Mouse (Mus musculus) liver, embryonic 11.5 days (tissue): Measurements from ENCODE around the gene Ociad2. TPM values are rescaled to one million over a fixed set of nuclear protein-coding genes. Genes with fewer than 3 reads are reported as not detected.

Source experiments
- ATAC-seq: fragments of 200-750 bp; cut with Nextera tagmentation; replicated peaks from 2 replicates; pipeline ENCODE4 v1.8.0; 2017; ENCODE audit warnings: moderate number of reproducible peaks, mild to moderate bottlenecking, moderate TSS enrichment, moderate library complexity; ENCODE audit not compliant: low FRiP score
- DNase-seq: peaks from one replicate; pipeline ENCODE4 v3.0.0-alpha.2; 2017; ENCODE audit warnings: low spot score
- H3K27ac ChIP-seq: fragments of 300-500 bp; sonication (generic); 2 replicates; pipeline ENCODE4 v1.5.1; 2014; ENCODE audit warnings: mild to moderate bottlenecking, low read depth, low read length, control low read depth
- H3K27me3 ChIP-seq: fragments of 300-500 bp; sonication (generic); replicated peaks from 2 replicates; pipeline ENCODE4 v1.6.1; 2014; ENCODE audit warnings: low read length, mixed read lengths; ENCODE audit not compliant: control insufficient read depth, insufficient read depth
- H3K36me3 ChIP-seq: fragments of 300-500 bp; sonication (generic); 2 replicates; pipeline ENCODE4 v1.6.1; 2014; ENCODE audit warnings: mild to moderate bottlenecking, low read length, moderate library complexity, mixed read lengths; ENCODE audit not compliant: control insufficient read depth, insufficient read depth
- H3K4me1 ChIP-seq: fragments of 300-500 bp; sonication (generic); replicated peaks from 2 replicates; pipeline ENCODE4 v1.6.1; 2014; ENCODE audit warnings: low read length, mixed read lengths; ENCODE audit not compliant: control insufficient read depth, insufficient read depth
- H3K4me2 ChIP-seq: fragments of 300-500 bp; sonication (generic); 2 replicates; pipeline ENCODE4 v1.6.1; 2014; ENCODE audit warnings: mild to moderate bottlenecking, control low read depth, moderate library complexity
- H3K4me3 ChIP-seq: fragments of 300-500 bp; sonication (generic); 2 replicates; pipeline ENCODE4 v1.5.1; 2014; ENCODE audit warnings: low read depth, low read length, control low read depth
- H3K9ac ChIP-seq: fragments of 300-500 bp; sonication (generic); 2 replicates; pipeline ENCODE4 v1.6.1; 2014; ENCODE audit warnings: low read depth, low read length, control low read depth
- H3K9me3 ChIP-seq: fragments of 300-500 bp; sonication (generic); 2 replicates; pipeline ENCODE4 v1.6.1; 2016; ENCODE audit warnings: low read length, inconsistent platforms, mixed read lengths; ENCODE audit not compliant: control insufficient read depth
- WGBS: fragments of 180-500 bp; shearing (Covaris S2); extraction: QIAGEN DNeasy Blood & Tissue Kit; methylation state at CpG from one replicate; pipeline ENCODE4 v1.1.7; 2014; 5-methylcytosine and 5-hydroxymethylcytosine counted together
- polyA plus RNA-seq: library from polyadenylated mRNA; unstranded; fragments of >200 nt; fragmentation: Nextera tagmentation; extraction: Ambion mirVana; gene quantifications from 2 replicates; pipeline ENCODE4 v1.2.1, GENCODE M21; 2014

Gene Ociad2
- polyA plus RNA-seq, result 5.1 and 7.0 TPM in 2 replicates

- Histone ChIP-seq H3K4me3 (no peak within 1 kb of the TSS), H3K9ac (no peak within 1 kb of the TSS), H3K36me3 (no peaks in the 10 kb centered on the region), H3K27me3 (no peaks in the 10 kb centered on the region; the same call in 1 of the 2 replicates), H3K9me3 (no peaks in the 10 kb centered on the region), H3K27ac (no peak within 1 kb of the TSS), H3K4me1 (0 out of 2 replicates have a peak, but pooled peaks cover 2% of the 10 kb centered on the region), H3K4me2 (no peak within 1 kb of the TSS)
- WGBS, result 79% methylated on average over 8 of the region's 8 CpGs
- no peak for DNase-seq
- ATAC-seq, result no peak
These were observed at the start of gene Ociad2 for GRCm38 (mm10) chr5:73340723-73341235. TSS of gene Ociad2 (minus strand) at chr5:73341028.

GRCm38 (mm10) chr5:73383647-73383970, 42.8 kb upstream of the Ociad2 start:
- Histone ChIP-seq H3K4me3 (no peak overlapping the region), H3K9ac (no peak overlapping the region), H3K9me3 (no peaks in the 10 kb centered on the region), H3K36me3 (no peaks in the 10 kb centered on the region), H3K4me2 (no peak overlapping the region), H3K27me3 (peaks cover 5% of the 10 kb centered on the region; the same call in 1 of the 2 replicates), H3K4me1 (no peaks in the 10 kb centered on the region), H3K27ac (no peak overlapping the region)
- ATAC-seq, result no peak
- no peak for DNase-seq
- 76% methylated on average over 4 of the region's 4 CpGs for WGBS

DNA sequence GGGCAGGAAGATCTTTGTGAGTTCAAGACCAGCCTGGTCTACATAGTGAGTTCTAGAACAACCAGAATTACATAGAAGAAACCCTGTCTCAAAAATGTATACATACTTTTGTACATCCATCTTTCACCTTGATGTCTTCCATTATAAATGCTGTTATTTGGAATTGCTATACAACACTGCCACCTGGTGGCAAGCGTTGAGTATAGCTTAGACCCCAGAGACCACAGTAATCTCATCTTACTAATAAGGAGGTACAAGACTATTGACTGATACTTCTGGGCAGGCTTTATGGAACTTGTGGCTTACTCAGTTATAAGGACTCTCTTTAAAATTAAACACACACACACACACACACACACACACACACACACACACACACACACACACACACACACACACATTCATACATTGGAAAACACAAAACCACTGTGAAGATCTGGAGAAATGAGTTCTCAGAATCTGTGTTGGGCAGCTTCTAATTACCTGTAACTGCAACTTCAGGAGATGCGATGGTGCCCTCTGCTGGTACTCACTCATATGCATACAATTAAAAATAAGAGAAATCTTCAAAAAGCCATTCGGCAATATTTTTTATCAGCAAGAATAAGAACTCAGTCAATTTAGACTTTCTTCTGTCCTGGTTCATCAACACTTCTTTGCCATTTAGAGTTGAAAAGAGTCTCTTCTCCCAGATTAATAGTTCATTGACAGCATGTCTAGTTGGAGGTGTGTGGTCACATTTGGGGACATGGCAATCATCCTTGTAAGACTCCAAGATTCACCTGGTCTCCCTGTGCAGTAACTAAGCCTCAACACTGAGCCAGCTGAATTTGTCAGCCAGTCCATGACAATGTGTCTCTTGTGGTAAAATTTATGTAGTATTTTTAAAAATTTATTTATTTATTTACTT, 42.2 kb upstream of the Ociad2 start:
- WGBS, result 27% methylated on average over 3 of the region's 3 CpGs
- no peak overlapping the region for H3K27ac ChIP-seq
- no peak for DNase-seq
- H3K27me3 ChIP-seq, result peaks cover 5% of the 10 kb centered on the region; the same call in 1 of the 2 replicates
- no peak overlapping the region for H3K4me2 ChIP-seq
- no peak overlapping the region for H3K9ac ChIP-seq
- H3K4me3 ChIP-seq, result no peak overlapping the region
- no peaks in the 10 kb centered on the region for H3K9me3 ChIP-seq
- no peaks in the 10 kb centered on the region for H3K36me3 ChIP-seq
- no peaks in the 10 kb centered on the region for H3K4me1 ChIP-seq
- no peak for ATAC-seq

DNA sequence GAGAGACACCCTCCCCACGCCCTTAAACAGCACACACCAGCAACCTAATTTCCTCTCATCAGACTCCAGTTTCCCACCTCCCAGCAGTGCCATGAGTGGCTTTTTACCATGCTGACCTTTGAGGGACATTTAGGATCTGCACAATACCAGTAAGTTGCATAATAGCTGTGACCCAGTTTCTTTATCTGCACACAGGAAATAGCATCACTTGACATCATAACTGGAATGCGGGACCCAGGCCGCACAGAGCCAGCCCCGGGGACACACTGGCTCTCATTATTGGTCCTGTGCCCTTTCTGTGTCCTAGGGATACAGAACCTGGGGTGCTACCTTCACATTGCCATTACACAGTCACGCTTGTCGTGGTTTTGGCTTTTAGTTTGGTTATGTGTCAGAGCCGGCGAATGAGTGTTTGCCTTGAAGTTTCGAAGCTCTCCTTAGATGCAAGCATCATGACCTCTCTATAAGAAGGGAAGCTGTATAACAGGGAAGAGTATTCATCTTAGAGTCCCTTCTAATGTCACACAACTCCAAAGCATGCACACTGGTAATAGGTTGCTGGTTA, 41.2 kb upstream of the Ociad2 start:
- WGBS, result 80% methylated on average over 9 of the region's 9 CpGs
- H3K4me2 ChIP-seq, result no peak overlapping the region
- H3K9me3 ChIP-seq, result no peaks in the 10 kb centered on the region
- H3K9ac ChIP-seq, result no peak overlapping the region
- no peak overlapping the region for H3K4me3 ChIP-seq
- H3K4me1 ChIP-seq, result no peaks in the 10 kb centered on the region
- ATAC-seq (no peak), DNase-seq (no peak)
- H3K27ac ChIP-seq, result no peak overlapping the region
- H3K27me3 ChIP-seq, result peaks cover 5% of the 10 kb centered on the region; the same call in 1 of the 2 replicates
- H3K36me3 ChIP-seq, result no peaks in the 10 kb centered on the region

- ATAC-seq (no peak), DNase-seq (no peak)
- peaks cover 5% of the 10 kb centered on the region; the same call in 1 of the 2 replicates for H3K27me3 ChIP-seq
- H3K9me3 ChIP-seq, result no peaks in the 10 kb centered on the region
- no peak overlapping the region for H3K4me3 ChIP-seq
- 74% methylated on average over 7 of the region's 7 CpGs for WGBS
- H3K27ac ChIP-seq, result no peak overlapping the region
- H3K4me1 ChIP-seq, result no peaks in the 10 kb centered on the region
- no peaks in the 10 kb centered on the region for H3K36me3 ChIP-seq
- no peak overlapping the region for H3K9ac ChIP-seq
- H3K4me2 ChIP-seq, result no peak overlapping the region
These were observed 40.7 kb upstream of the Ociad2 start for GRCm38 (mm10) chr5:73381510-73381909.

DNA sequence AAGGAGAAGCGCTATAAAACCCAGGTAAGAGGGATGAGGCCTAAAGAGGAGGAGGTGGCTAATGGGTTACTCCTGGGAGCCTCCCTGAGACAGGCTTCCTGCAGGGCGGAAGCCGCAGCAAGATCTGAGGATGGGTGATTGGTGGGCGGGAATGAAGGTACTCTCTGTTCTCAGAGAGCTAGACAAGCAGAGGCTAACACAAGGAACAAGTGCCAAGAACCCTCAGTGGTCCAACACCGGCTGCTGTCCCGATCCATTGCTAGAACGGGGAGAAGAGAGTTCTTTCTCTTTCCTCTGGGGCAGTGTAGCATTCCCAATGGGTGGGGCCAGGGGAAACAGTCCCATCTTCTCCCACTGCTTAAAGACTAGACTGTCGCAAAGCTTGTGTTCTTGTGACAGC, 40.0 kb upstream of the Ociad2 start:
- no peak overlapping the region for H3K4me2 ChIP-seq
- H3K4me3 ChIP-seq, result no peak overlapping the region
- no peak overlapping the region for H3K27ac ChIP-seq
- no peaks in the 10 kb centered on the region for H3K36me3 ChIP-seq
- ATAC-seq, result no peak
- peaks cover 5% of the 10 kb centered on the region; the same call in 1 of the 2 replicates for H3K27me3 ChIP-seq
- H3K9ac ChIP-seq, result no peak overlapping the region
- no peaks in the 10 kb centered on the region for H3K9me3 ChIP-seq
- WGBS, result 44% methylated on average over 8 of the region's 8 CpGs
- DNase-seq, result no peak
- no peaks in the 10 kb centered on the region for H3K4me1 ChIP-seq

DNA sequence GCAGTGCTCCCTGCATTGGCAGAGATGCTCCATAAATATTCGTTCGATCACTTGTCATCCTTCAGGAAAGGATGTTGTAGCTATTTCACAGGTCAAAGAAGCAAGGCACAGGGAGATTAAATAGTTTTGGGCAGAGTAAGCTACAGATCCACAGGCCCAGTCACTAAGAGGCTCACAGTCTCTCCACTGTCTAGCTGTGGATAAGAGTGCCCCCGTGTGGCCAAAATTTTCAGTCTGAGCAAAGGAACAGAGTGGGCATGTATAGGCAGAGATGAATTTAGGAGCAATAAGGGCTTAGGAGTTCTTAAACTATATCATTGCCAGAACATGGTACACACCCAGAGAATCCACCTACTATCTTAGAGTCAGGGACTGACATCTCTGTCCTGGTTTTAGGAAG, 39.1 kb upstream of the Ociad2 start:
- H3K4me1 ChIP-seq, result no peaks in the 10 kb centered on the region
- peak; percentile 79 for DNase-seq
- 24% methylated on average over 3 of the region's 3 CpGs for WGBS
- no peak overlapping the region for H3K9ac ChIP-seq
- no peak overlapping the region for H3K4me2 ChIP-seq
- ATAC-seq, result peak; percentile 77
- no peak overlapping the region for H3K27ac ChIP-seq
- H3K36me3 ChIP-seq, result no peaks in the 10 kb centered on the region
- H3K27me3 ChIP-seq, result peaks cover 5% of the 10 kb centered on the region; the same call in 1 of the 2 replicates
- no peaks in the 10 kb centered on the region for H3K9me3 ChIP-seq
- no peak overlapping the region for H3K4me3 ChIP-seq

- H3K36me3 ChIP-seq, result no peaks in the 10 kb centered on the region
- H3K27me3 ChIP-seq, result peaks cover 5% of the 10 kb centered on the region; the same call in 1 of the 2 replicates
- no peak overlapping the region for H3K4me2 ChIP-seq
- H3K4me1 ChIP-seq, result no peaks in the 10 kb centered on the region
- WGBS, result 84% methylated on average over 7 of the region's 7 CpGs
- DNase-seq, result no peak
- no peak overlapping the region for H3K4me3 ChIP-seq
- no peak overlapping the region for H3K9ac ChIP-seq
- no peak overlapping the region for H3K27ac ChIP-seq
- H3K9me3 ChIP-seq, result no peaks in the 10 kb centered on the region
- ATAC-seq, result no peak
These were observed 35.7 kb upstream of the Ociad2 start for GRCm38 (mm10) chr5:73376491-73376890.
